Mouse (Mus musculus) T-helper 2 cell (primary cell): ENCODE results near the gene Acod1.

Experiments
- in situ Hi-C: fragments of 300-600 bp; cut with MboI, MseI; formaldehyde crosslinking; loops from one replicate; pipeline ENCODE4 v1.15.1; 2025; ENCODE audit warnings: high pct_unique_total_duplicates

The Acod1 gene

DNA sequence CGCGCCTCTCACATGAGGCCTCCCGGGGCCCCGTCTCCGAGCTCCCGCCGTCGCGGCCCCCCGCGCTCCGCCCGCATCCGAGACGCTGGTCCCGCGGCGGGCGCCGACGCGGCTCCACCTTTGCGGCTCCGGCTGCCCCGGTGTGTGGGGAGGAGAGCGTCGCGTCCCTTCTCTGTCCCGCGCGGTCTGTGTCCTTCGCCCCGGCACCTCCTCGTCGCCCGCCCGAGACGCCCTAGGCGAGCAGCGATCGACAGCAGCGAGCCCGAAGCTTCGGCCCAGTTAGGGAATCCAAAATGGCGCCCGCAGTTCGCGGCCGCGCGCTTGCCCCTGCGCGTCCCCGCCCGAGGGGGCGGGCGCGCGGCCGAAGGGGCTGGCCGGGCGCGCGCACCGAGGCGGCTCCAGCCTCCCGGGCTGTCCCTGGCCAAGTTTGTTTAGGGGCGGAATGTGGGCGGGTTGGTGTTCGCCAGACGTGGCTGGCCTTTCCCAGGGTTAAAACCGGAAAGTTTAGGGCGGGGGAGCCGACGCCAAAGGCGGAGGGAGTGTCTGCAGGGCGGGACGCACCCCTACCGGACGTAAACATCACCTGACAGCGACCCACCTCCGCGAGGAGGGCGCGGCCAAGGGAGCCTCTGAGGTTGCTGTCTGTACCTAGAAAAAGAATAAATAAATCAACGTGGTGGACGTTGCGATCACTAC lies 52.6 kb downstream of the Acod1 start, which contains the start of gene Fbxl3:
Fbxl3 (minus strand) TSS at position 329 of the 696 bp plus-strand sequence.
- in situ Hi-C loops, result loop anchor here (25.0 kb wide), 1 partner anchor 1363 kb away; the partner anchor contains the start of gene Pou4f1

DNA sequence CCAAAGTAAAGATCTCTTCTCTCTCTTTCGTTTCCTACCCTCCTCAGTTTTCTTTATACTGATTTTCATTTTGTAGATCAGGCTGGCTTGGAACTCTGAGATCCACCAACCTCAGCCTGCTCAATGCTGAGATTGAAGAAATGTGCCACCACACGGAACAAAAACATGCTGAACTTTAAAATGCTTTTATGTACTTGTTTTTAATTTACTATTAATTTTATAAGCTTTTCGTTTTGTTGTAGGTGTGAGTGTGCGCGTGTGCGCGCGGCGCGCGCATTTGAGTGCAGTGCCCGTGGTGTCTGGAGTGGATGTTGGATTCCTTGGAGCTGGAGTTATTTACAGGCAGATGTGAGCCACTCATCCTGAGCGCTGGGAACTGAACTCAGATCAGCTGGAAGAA lies 53.5 kb downstream of the Acod1 start:
- in situ Hi-C loops, result no loop called here

GRCm38 (mm10) chr14:103101171-103101570 lies 54.4 kb downstream of the Acod1 start:
- in situ Hi-C loops, result no loop called here

- in situ Hi-C loops, result no loop called here
Measured at GRCm38 (mm10) chr14:103102246-103102645, 55.5 kb downstream of the Acod1 start.

- in situ Hi-C loops, result no loop called here
Measured at GRCm38 (mm10) chr14:103102731-103103335, 56.1 kb downstream of the Acod1 start.
